ENCODE assay signal across 10 mouse cellular contexts in genomic region chr6:149126675-149127074, GRCm38 (mm10). TPM values are rescaled to one million over a fixed set of nuclear protein-coding genes. Genes with fewer than 3 reads are reported as not detected.
DNase-seq lines count a peak whose midpoint lies in the region; ATAC-seq and TF ChIP-seq lines count a peak whose summit lies in the region.
"Had no signal": no experiment of that assay in that cellular context is flagged by ENCODE, and none has a peak within 500 bp of the region (broad histone marks: within the 10 kb centered on the region; RNA-seq: fewer than 3 reads in every experiment).

No protein-coding gene starts in this region.

- TF ChIP-seq CTCF in left cerebral cortex, adult 2 months (IDR thresholded peaks at IDR 0.05) = peak; percentile 57
- peak; percentile 58 for TF ChIP-seq CTCF in hindbrain, postnatal 0 days (IDR thresholded peaks at IDR 0.05; ENCODE audit: low read depth)

- H3K27ac ChIP-seq in left cerebral cortex, adult 2 months = no peak overlapping the region
- H3K27ac ChIP-seq in ES-E14 (ENCODE audit: insufficient read depth, low read depth, low read length, poor library complexity, severe bottlenecking) = no peak overlapping the region
- H3K27ac ChIP-seq in hindbrain, postnatal 0 days = no peak overlapping the region
- no peak overlapping the region for H3K27ac ChIP-seq in liver, embryonic 15.5 days (replicated peaks)
- H3K27ac ChIP-seq: limb, embryonic 13.5 days; stomach, embryonic 15.5 days had no signal

- no peak overlapping the region for H3K4me2 ChIP-seq in hindbrain, postnatal 0 days (ENCODE audit: low read depth, low read length)
- no peak overlapping the region for H3K4me2 ChIP-seq in liver, embryonic 15.5 days
- H3K4me2 ChIP-seq: limb, embryonic 13.5 days; stomach, embryonic 15.5 days had no signal

- H3K9me3 ChIP-seq in ES-E14 (ENCODE audit: control insufficient read depth, insufficient read depth, low read depth, low read length) = no peaks in the 10 kb centered on the region
- no peaks in the 10 kb centered on the region for H3K9me3 ChIP-seq in hindbrain, postnatal 0 days (ENCODE audit: low read length)
- H3K9me3 ChIP-seq in liver, embryonic 15.5 days (replicated peaks) = no peaks in the 10 kb centered on the region
- H3K9me3 ChIP-seq: limb, embryonic 13.5 days; stomach, embryonic 15.5 days had no signal

- intact Hi-C loops in left cerebral cortex, adult 2 months (cut with DNase I) = loop anchor here (2.0 kb wide), 1 partner anchor 248 kb away; no protein-coding TSS in a partner anchor

- no peaks in the 10 kb centered on the region for H3K36me3 ChIP-seq in ES-E14 (ENCODE audit: control insufficient read depth, insufficient read depth, low read length, poor library complexity, severe bottlenecking)
- no peaks in the 10 kb centered on the region for H3K36me3 ChIP-seq in hindbrain, postnatal 0 days (ENCODE audit: insufficient read depth, low read length)
- H3K36me3 ChIP-seq in liver, embryonic 15.5 days (replicated peaks) = no peaks in the 10 kb centered on the region
- H3K36me3 ChIP-seq: limb, embryonic 13.5 days; stomach, embryonic 15.5 days had no signal

- no peak overlapping the region for H3K9ac ChIP-seq in ES-E14 (ENCODE audit: insufficient read depth, low read depth, low read length, poor library complexity, severe bottlenecking)
- no peak overlapping the region for H3K9ac ChIP-seq in hindbrain, postnatal 0 days (replicated peaks; ENCODE audit: low read length)
- H3K9ac ChIP-seq in liver, embryonic 15.5 days = no peak overlapping the region
- H3K9ac ChIP-seq: limb, embryonic 13.5 days; stomach, embryonic 15.5 days had no signal

- no peak overlapping the region for H3K4me3 ChIP-seq in left cerebral cortex, adult 2 months
- H3K4me3 ChIP-seq in ES-E14 (ENCODE audit: insufficient read depth in 1 of 2, low read depth in 1 of 2, low read length in 2 of 2, poor library complexity in 1 of 2, severe bottlenecking in 1 of 2) = no peak overlapping the region
- H3K4me3 ChIP-seq in hindbrain, postnatal 0 days (ENCODE audit: low read length) = no peak overlapping the region
- no peak overlapping the region for H3K4me3 ChIP-seq in liver, embryonic 15.5 days (replicated peaks)
- H3K4me3 ChIP-seq: limb, embryonic 13.5 days; stomach, embryonic 15.5 days had no signal

- in situ Hi-C loops in ES-E14 (cut with MboI; ENCODE audit: low sequenced_read_pairs in 2 of 2, unreplicated experiment in 2 of 2) = loop anchor here in 1 of 2 experiments (5.0 kb wide), 1 partner anchor 251 kb away; no protein-coding TSS in a partner anchor

- peaks cover 2 to 9% of the 10 kb centered on the region in 2 experiments; a peak in 3 of 4 replicates for H3K4me1 ChIP-seq in ES-E14 (ENCODE audit: control insufficient read depth in 2 of 2, insufficient read depth in 2 of 2, low read length in 2 of 2, poor library complexity in 1 of 2)
- H3K4me1 ChIP-seq in hindbrain, postnatal 0 days (ENCODE audit: insufficient read depth, low read length) = no peaks in the 10 kb centered on the region
- H3K4me1 ChIP-seq in liver, embryonic 15.5 days (replicated peaks) = no peaks in the 10 kb centered on the region
- H3K4me1 ChIP-seq: limb, embryonic 13.5 days; stomach, embryonic 15.5 days had no signal

- no peaks in the 10 kb centered on the region for H3K27me3 ChIP-seq in hindbrain, postnatal 0 days (ENCODE audit: insufficient read depth, low read length)
- H3K27me3 ChIP-seq in liver, embryonic 15.5 days = no peaks in the 10 kb centered on the region
- H3K27me3 ChIP-seq: limb, embryonic 13.5 days; stomach, embryonic 15.5 days had no signal

- ATAC-seq in hindbrain, postnatal 0 days = peak; percentile 45; the same call in 1 of the 2 replicates
- 0 out of 2 replicates have a peak, but pooled peaks have one; percentile 21 for ATAC-seq in liver, embryonic 15.5 days (ENCODE audit: insufficient read depth)

- peak in 1 of 2 experiments; percentile 13 for DNase-seq in left cerebral cortex, adult 2 months (ENCODE audit: extremely low spot score in 1 of 2, low spot score in 2 of 2)
- DNase-seq in left cerebral cortex, adult 8-10 months (ENCODE audit: low spot score in 2 of 2) = no peak
- DNase-seq in ES-E14 (ENCODE audit: low read depth, low spot score) = peak; percentile 54
- peak; percentile 54 to 59 for DNase-seq in adrenal gland, postnatal 36 days
- peak; percentile 46 for DNase-seq in hindbrain, postnatal 0 days (ENCODE audit: low spot score)
- peak; percentile 40 to 59 for DNase-seq in spleen, postnatal 36 days (ENCODE audit: low spot score in 2 of 2)
- no peak for DNase-seq in yolk sac, embryonic 10.5 days (ENCODE audit: low spot score)

- 61% methylated on average over 4 of the region's 4 CpGs for WGBS in hindbrain, postnatal 0 days
- WGBS in liver, embryonic 15.5 days (ENCODE audit: insufficient replicate concordance) = 55% methylated on average over 4 of the region's 4 CpGs

TF ChIP-seq in ES-E14, 5 proteins besides CTCF, POLR2A, EP300 and RAD21:
- TF ChIP-seq CHD2 (IDR thresholded peaks at IDR 0.05; ENCODE audit: low read depth, low read length) = no peak
- 0 out of 2 replicates have a peak, but pooled peaks have one; percentile 25 for TF ChIP-seq HCFC1 (IDR thresholded peaks at IDR 0.05; ENCODE audit: borderline replicate concordance, insufficient read depth, low read length)
- peak; percentile 38; the same call in 1 of the 2 replicates for TF ChIP-seq ZNF384 (IDR thresholded peaks at IDR 0.05; ENCODE audit: low read depth, low read length)
- TF ChIP-seq ZC3H11A (IDR thresholded peaks at IDR 0.05; ENCODE audit: borderline replicate concordance, low read depth, low read length) = peak; percentile 90
- no peak for TF ChIP-seq MAFK (IDR thresholded peaks at IDR 0.05; ENCODE audit: insufficient read depth, low read depth, low read length)

RNA-seq across cellular contexts. Expression of gene Gm10203, which starts 3.3 kb away (rescaled TPM):
- not detected for total RNA-seq in left cerebral cortex, adult 2 months (2021)
- total RNA-seq in left cerebral cortex, adult 8-10 months (2022) = not detected
- total RNA-seq in ES-E14 (2012; rRNA removed) = not detected in 2 replicates
- total RNA-seq in adrenal gland, postnatal 36 days (2021) = not detected
- not detected in 2 replicates for total RNA-seq in hindbrain, postnatal 0 days (2014; rRNA removed)
- not detected in 2 replicates for polyA plus RNA-seq in hindbrain, postnatal 0 days (2015; fragmentation: Nextera tagmentation; extraction: Ambion mirVana)
- polyA plus RNA-seq in liver, embryonic 15.5 days (2015; fragmentation: Nextera tagmentation; extraction: Ambion mirVana) = not detected in 2 replicates
- polyA plus RNA-seq: limb, embryonic 13.5 days; stomach, embryonic 15.5 days had no signal

RNA-seq across cellular contexts. Expression of gene Etfbkmt, which starts 13.0 kb away (rescaled TPM):
- 1 to 10 TPM; 2.2 to 2.6 TPM for total RNA-seq in left cerebral cortex, adult 2 months (2021)
- 1 to 10 TPM; 2.0 to 4.0 (median 3.2) TPM for total RNA-seq in left cerebral cortex, adult 8-10 months (2022)
- total RNA-seq in ES-E14 (2012; rRNA removed) = 5.3 and 6.8 TPM in 2 replicates
- 10 to 100 TPM; 17.6 to 28.1 TPM for total RNA-seq in adrenal gland, postnatal 36 days (2021)
- total RNA-seq in hindbrain, postnatal 0 days (2014; rRNA removed) = 3.0 and 4.9 TPM in 2 replicates
- 6.6 TPM in 2 replicates for polyA plus RNA-seq in hindbrain, postnatal 0 days (2015; fragmentation: Nextera tagmentation; extraction: Ambion mirVana)
- polyA plus RNA-seq in liver, embryonic 15.5 days (2015; fragmentation: Nextera tagmentation; extraction: Ambion mirVana) = 11.4 and 12.3 TPM in 2 replicates

RNA-seq across cellular contexts. Expression of gene Dennd5b, which starts 25.2 kb away (rescaled TPM):
- 10 to 100 TPM; 67.8 to 73.1 TPM for total RNA-seq in left cerebral cortex, adult 2 months (2021)
- 10 to 100 TPM; 55.4 to 72.0 (median 63.4) TPM for total RNA-seq in left cerebral cortex, adult 8-10 months (2022)
- total RNA-seq in ES-E14 (2012; rRNA removed) = 10.4 and 11.5 TPM in 2 replicates
- total RNA-seq in adrenal gland, postnatal 36 days (2021) = 10 to 100 TPM; 13.0 to 18.4 TPM
- total RNA-seq in hindbrain, postnatal 0 days (2014; rRNA removed) = 42.4 and 61.0 TPM in 2 replicates
- polyA plus RNA-seq in hindbrain, postnatal 0 days (2015; fragmentation: Nextera tagmentation; extraction: Ambion mirVana) = 11.9 TPM in 2 replicates
- polyA plus RNA-seq in liver, embryonic 15.5 days (2015; fragmentation: Nextera tagmentation; extraction: Ambion mirVana) = 3.8 and 4.2 TPM in 2 replicates

Comparison
In these comparisons a context has a peak if more than half of its experiments do, and no peak if none do; other contexts are left out.
1. DNase-seq: peak in ES-E14 (single experiment), adrenal gland, postnatal 36 days (2 of 2), hindbrain, postnatal 0 days (single experiment) and spleen, postnatal 36 days (2 of 2); none in left cerebral cortex, adult 8-10 months (0 of 2) and yolk sac, embryonic 10.5 days (single experiment).